Mouse (Mus musculus) CH12.LX (cell line): ENCODE measurements at regions not wholly inside any gene's neighbourhood (a gene's known extent, or its start where the extent isn't known, plus 50 kb on each side); places are given as distances from the start of the nearest gene placed in this dataset.

Experiments used
- CTCF ChIP-seq, 2 experiments: IDR thresholded peaks in 1 of 2; conservative IDR thresholded peaks in 1 of 2; 2 replicates each; pipeline ENCODE4 v1.5.1; 2011 to 2012; ENCODE audit warnings: low read depth in 2 of 2, low read length in 2 of 2, improper control_type of control experiment in 1 of 2, inconsistent platforms in 1 of 2, mild to moderate bottlenecking in 1 of 2, moderate library complexity in 1 of 2
- MAX ChIP-seq: IDR thresholded peaks from 2 replicates; pipeline ENCODE4 v1.6.1; 2011; ENCODE audit warnings: low read length, improper control_type of control experiment
- POLR2A ChIP-seq: IDR thresholded peaks from 2 replicates; pipeline ENCODE4 v1.6.1; 2011; ENCODE audit warnings: low read depth, mild to moderate bottlenecking, improper control_type of control experiment, low read length
- POLR2AphosphoS2 ChIP-seq: IDR thresholded peaks from 2 replicates; pipeline ENCODE4 v1.6.1; 2011; ENCODE audit warnings: low read depth, low read length, improper control_type of control experiment
- ZC3H11A ChIP-seq: IDR thresholded peaks from 2 replicates; pipeline ENCODE4 v1.6.1; 2012; ENCODE audit warnings: low read depth, mild to moderate bottlenecking, inconsistent platforms, low read length, improper control_type of control experiment
- ZKSCAN1 ChIP-seq: IDR thresholded peaks from 2 replicates; pipeline ENCODE4 v1.6.1; 2012; ENCODE audit warnings: low read depth, inconsistent platforms, low read length, improper control_type of control experiment, borderline replicate concordance

DNA sequence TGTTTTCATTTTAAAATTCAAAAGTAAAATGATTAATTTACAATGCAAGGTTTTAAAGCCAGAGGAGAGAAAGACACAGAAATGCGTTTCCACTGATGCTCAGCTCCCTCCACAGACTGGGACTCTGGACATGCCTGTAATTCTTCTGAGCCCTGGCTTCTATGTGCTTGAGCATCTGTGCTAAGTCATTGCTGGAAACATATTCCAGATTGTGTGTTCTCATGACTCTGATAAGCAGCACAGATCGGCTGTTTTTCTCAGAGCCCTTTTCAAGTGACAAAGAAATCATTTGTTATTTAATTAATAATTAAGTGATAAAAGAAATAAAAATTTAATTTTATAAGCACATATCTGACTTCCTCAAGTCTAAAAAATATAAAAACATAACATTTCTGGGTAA, 127.3 kb upstream of the Tfap2d start:
- no peak for TF ChIP-seq MAX
- TF ChIP-seq POLR2AphosphoS2, result no peak
- TF ChIP-seq ZKSCAN1, result no peak
- TF ChIP-seq ZC3H11A, result no peak
- no peak for TF ChIP-seq POLR2A
- TF ChIP-seq CTCF (conservative IDR thresholded peaks at IDR 0.05 in 1 of 2, IDR thresholded peaks at IDR 0.05 in 1 of 2; ENCODE audit: low read depth in 2 of 2, low read length in 2 of 2), result no peak
